Mouse (Mus musculus): ENCODE data around the gene Ptpn21. TPM values are rescaled to one million over a fixed set of nuclear protein-coding genes. Genes with fewer than 3 reads are reported as not detected.

The Ptpn21 gene
- 10.7 and 11.3 TPM in 2 replicates for polyA plus RNA-seq (2014; fragmentation: Nextera tagmentation; extraction: Ambion mirVana)

- no peaks in the 10 kb centered on the region for H3K36me3 ChIP-seq (ENCODE audit: control insufficient read depth, insufficient read depth, low read length)
- H3K4me2 ChIP-seq (ENCODE audit: low read length), result peak within 1 kb of the TSS; percentile 68
- peak within 1 kb of the TSS; percentile 64 for H3K4me3 ChIP-seq (ENCODE audit: low read depth, low read length)
- peak within 1 kb of the TSS; percentile 90 for H3K27ac ChIP-seq (ENCODE audit: low read depth)
- no peaks in the 10 kb centered on the region for H3K9me3 ChIP-seq (ENCODE audit: control insufficient read depth, low read length)
- peak; percentile 78 for DNase-seq (ENCODE audit: low spot score)
- H3K9ac ChIP-seq (ENCODE audit: low read length), result peak within 1 kb of the TSS; percentile 89
- peak; percentile 73 for ATAC-seq (replicated peaks; ENCODE audit: low FRiP score, low TSS enrichment, low read depth)
- H3K4me1 ChIP-seq (replicated peaks; ENCODE audit: control insufficient read depth, insufficient read depth, low read length), result peaks cover 21% of the 10 kb centered on the region
- no peaks in the 10 kb centered on the region for H3K27me3 ChIP-seq (replicated peaks; ENCODE audit: control insufficient read depth, insufficient read depth, low read length)
- WGBS, result under 1% methylated on average over 75 of the region's 75 CpGs
These were observed at the start of gene Ptpn21 for GRCm38 (mm10) chr12:98736951-98737800. Ptpn21 (minus strand) TSS chr12:98737405.

- peaks cover 93% of the 10 kb centered on the region for H3K36me3 ChIP-seq (ENCODE audit: control insufficient read depth, insufficient read depth, low read length)
- no peak overlapping the region for H3K4me2 ChIP-seq (ENCODE audit: low read length)
- H3K4me3 ChIP-seq (ENCODE audit: low read depth, low read length), result no peak overlapping the region
- ATAC-seq (replicated peaks; ENCODE audit: low FRiP score, low TSS enrichment, low read depth) (no peak), DNase-seq (ENCODE audit: low spot score) (no peak)
- no peak overlapping the region for H3K27ac ChIP-seq (ENCODE audit: low read depth)
- no peak overlapping the region for H3K9ac ChIP-seq (ENCODE audit: low read length)
- H3K9me3 ChIP-seq (ENCODE audit: control insufficient read depth, low read length), result no peaks in the 10 kb centered on the region
- H3K4me1 ChIP-seq (replicated peaks; ENCODE audit: control insufficient read depth, insufficient read depth, low read length), result no peaks in the 10 kb centered on the region
- 93% methylated on average over 1 of the region's 1 CpGs for WGBS
- no peaks in the 10 kb centered on the region for H3K27me3 ChIP-seq (replicated peaks; ENCODE audit: control insufficient read depth, insufficient read depth, low read length)
These were observed 47.0 kb upstream of the Ptpn21 start for GRCm38 (mm10) chr12:98784251-98784650.

GRCm38 (mm10) chr12:98779148-98779547, 41.9 kb upstream of the Ptpn21 start:
- Histone ChIP-seq H3K9me3 (ENCODE audit: control insufficient read depth, low read length) (no peaks in the 10 kb centered on the region), H3K4me2 (ENCODE audit: low read length) (no peak overlapping the region), H3K27me3 (replicated peaks; ENCODE audit: control insufficient read depth, insufficient read depth, low read length) (no peaks in the 10 kb centered on the region), H3K4me1 (replicated peaks; ENCODE audit: control insufficient read depth, insufficient read depth, low read length) (no peaks in the 10 kb centered on the region), H3K36me3 (ENCODE audit: control insufficient read depth, insufficient read depth, low read length) (peaks cover 92% of the 10 kb centered on the region), H3K4me3 (ENCODE audit: low read depth, low read length) (no peak overlapping the region), H3K9ac (ENCODE audit: low read length) (no peak overlapping the region), H3K27ac (ENCODE audit: low read depth) (no peak overlapping the region)
- WGBS, result 89% methylated on average over 4 of the region's 4 CpGs
- ATAC-seq (replicated peaks; ENCODE audit: low FRiP score, low TSS enrichment, low read depth), result no peak
- no peak for DNase-seq (ENCODE audit: low spot score)

- DNase-seq (ENCODE audit: low spot score) (no peak), ATAC-seq (replicated peaks; ENCODE audit: low FRiP score, low TSS enrichment, low read depth) (no peak)
- no peaks in the 10 kb centered on the region for H3K27me3 ChIP-seq (replicated peaks; ENCODE audit: control insufficient read depth, insufficient read depth, low read length)
- no peaks in the 10 kb centered on the region for H3K4me1 ChIP-seq (replicated peaks; ENCODE audit: control insufficient read depth, insufficient read depth, low read length)
- H3K9me3 ChIP-seq (ENCODE audit: control insufficient read depth, low read length), result no peaks in the 10 kb centered on the region
- WGBS, result 76% methylated on average over 3 of the region's 3 CpGs
- peaks cover 92% of the 10 kb centered on the region for H3K36me3 ChIP-seq (ENCODE audit: control insufficient read depth, insufficient read depth, low read length)
- H3K4me2 ChIP-seq (ENCODE audit: low read length), result no peak overlapping the region
- no peak overlapping the region for H3K27ac ChIP-seq (ENCODE audit: low read depth)
- no peak overlapping the region for H3K4me3 ChIP-seq (ENCODE audit: low read depth, low read length)
- no peak overlapping the region for H3K9ac ChIP-seq (ENCODE audit: low read length)
These were observed 40.3 kb upstream of the Ptpn21 start for GRCm38 (mm10) chr12:98777509-98777908.

- DNase-seq (ENCODE audit: low spot score) (no peak), ATAC-seq (replicated peaks; ENCODE audit: low FRiP score, low TSS enrichment, low read depth) (no peak)
- Histone ChIP-seq H3K4me1 (replicated peaks; ENCODE audit: control insufficient read depth, insufficient read depth, low read length) (no peaks in the 10 kb centered on the region), H3K4me3 (ENCODE audit: low read depth, low read length) (no peak overlapping the region), H3K9me3 (ENCODE audit: control insufficient read depth, low read length) (no peaks in the 10 kb centered on the region), H3K9ac (ENCODE audit: low read length) (no peak overlapping the region), H3K4me2 (ENCODE audit: low read length) (no peak overlapping the region), H3K27ac (ENCODE audit: low read depth) (no peak overlapping the region), H3K27me3 (replicated peaks; ENCODE audit: control insufficient read depth, insufficient read depth, low read length) (no peaks in the 10 kb centered on the region), H3K36me3 (ENCODE audit: control insufficient read depth, insufficient read depth, low read length) (peaks cover 95% of the 10 kb centered on the region)
- 93% methylated on average over 2 of the region's 2 CpGs for WGBS
These were observed 29.0 kb upstream of the Ptpn21 start for GRCm38 (mm10) chr12:98766241-98766640.

GRCm38 (mm10) chr12:98759700-98760099, 22.5 kb upstream of the Ptpn21 start:
- Histone ChIP-seq H3K9me3 (ENCODE audit: control insufficient read depth, low read length) (no peaks in the 10 kb centered on the region), H3K27me3 (replicated peaks; ENCODE audit: control insufficient read depth, insufficient read depth, low read length) (no peaks in the 10 kb centered on the region), H3K4me2 (ENCODE audit: low read length) (no peak overlapping the region), H3K9ac (ENCODE audit: low read length) (no peak overlapping the region), H3K4me1 (replicated peaks; ENCODE audit: control insufficient read depth, insufficient read depth, low read length) (no peaks in the 10 kb centered on the region), H3K36me3 (ENCODE audit: control insufficient read depth, insufficient read depth, low read length) (peaks cover 94% of the 10 kb centered on the region), H3K27ac (ENCODE audit: low read depth) (no peak overlapping the region), H3K4me3 (ENCODE audit: low read depth, low read length) (no peak overlapping the region)
- WGBS, result 93% methylated on average over 6 of the region's 6 CpGs
- ATAC-seq (replicated peaks; ENCODE audit: low FRiP score, low TSS enrichment, low read depth) (no peak), DNase-seq (ENCODE audit: low spot score) (no peak)

GRCm38 (mm10) chr12:98757636-98758035, 20.4 kb upstream of the Ptpn21 start:
- ATAC-seq (replicated peaks; ENCODE audit: low FRiP score, low TSS enrichment, low read depth) (no peak), DNase-seq (ENCODE audit: low spot score) (no peak)
- H3K9ac ChIP-seq (ENCODE audit: low read length), result no peak overlapping the region
- no peaks in the 10 kb centered on the region for H3K27me3 ChIP-seq (replicated peaks; ENCODE audit: control insufficient read depth, insufficient read depth, low read length)
- WGBS, result 86% methylated on average over 6 of the region's 6 CpGs
- H3K4me1 ChIP-seq (replicated peaks; ENCODE audit: control insufficient read depth, insufficient read depth, low read length), result no peaks in the 10 kb centered on the region
- no peaks in the 10 kb centered on the region for H3K9me3 ChIP-seq (ENCODE audit: control insufficient read depth, low read length)
- H3K4me2 ChIP-seq (ENCODE audit: low read length), result no peak overlapping the region
- no peak overlapping the region for H3K27ac ChIP-seq (ENCODE audit: low read depth)
- H3K36me3 ChIP-seq (ENCODE audit: control insufficient read depth, insufficient read depth, low read length), result peaks cover 93% of the 10 kb centered on the region
- H3K4me3 ChIP-seq (ENCODE audit: low read depth, low read length), result no peak overlapping the region

- Histone ChIP-seq H3K27me3 (replicated peaks; ENCODE audit: control insufficient read depth, insufficient read depth, low read length) (no peaks in the 10 kb centered on the region), H3K36me3 (ENCODE audit: control insufficient read depth, insufficient read depth, low read length) (0 out of 2 replicates have a peak, but pooled peaks cover 8% of the 10 kb centered on the region), H3K4me2 (ENCODE audit: low read length) (peak overlapping the region; percentile 75), H3K4me3 (ENCODE audit: low read depth, low read length) (peak overlapping the region; percentile 74), H3K4me1 (replicated peaks; ENCODE audit: control insufficient read depth, insufficient read depth, low read length) (peaks cover 10% of the 10 kb centered on the region), H3K27ac (ENCODE audit: low read depth) (peak overlapping the region; percentile 83), H3K9ac (ENCODE audit: low read length) (peak overlapping the region; percentile 91), H3K9me3 (ENCODE audit: control insufficient read depth, low read length) (no peaks in the 10 kb centered on the region)
- ATAC-seq (replicated peaks; ENCODE audit: low FRiP score, low TSS enrichment, low read depth), result peak; percentile 47; the same call in 1 of the 2 replicates
- under 1% methylated on average over 13 of the region's 14 CpGs for WGBS
- peak; percentile 62 for DNase-seq (ENCODE audit: low spot score)
These were observed 10.2 kb upstream of the Ptpn21 start for GRCm38 (mm10) chr12:98747380-98747753.
